Mouse (Mus musculus) limb, embryonic 12.5 days (tissue): ENCODE results near the gene Ddx24. TPM values are rescaled to one million over a fixed set of nuclear protein-coding genes. Genes with fewer than 3 reads are reported as not detected.
A peak's percentile ranks its signal among the peaks of the same experiment; 100 is the strongest.
"Not testable (repeated sequence)": the region's sequence is repeated elsewhere in the genome, so short reads cannot be mapped to it uniquely, and the experiment has no call there.

ENCODE experiments used
- ATAC-seq: fragments of 200-750 bp; cut with Nextera tagmentation; 2 replicates; pipeline ENCODE4 v1.8.0; 2017; ENCODE audit warnings: low read depth, moderate TSS enrichment; ENCODE audit not compliant: insufficient number of reproducible peaks, insufficient read depth, low FRiP score, low TSS enrichment
- H3K27ac ChIP-seq: fragments of 300-500 bp; sonication (generic); 2 replicates; pipeline ENCODE4 v1.5.1; 2016; ENCODE audit warnings: mild to moderate bottlenecking, moderate library complexity
- H3K27me3 ChIP-seq: fragments of 300-500 bp; sonication (generic); 2 replicates; pipeline ENCODE4 v1.6.1; 2016; ENCODE audit warnings: mild to moderate bottlenecking, moderate library complexity
- H3K36me3 ChIP-seq: fragments of 300-500 bp; sonication (generic); 2 replicates; pipeline ENCODE4 v1.6.1; 2016; ENCODE audit warnings: mild to moderate bottlenecking, moderate library complexity
- H3K4me1 ChIP-seq: fragments of 300-500 bp; sonication (generic); replicated peaks from 2 replicates; pipeline ENCODE4 v1.6.1; 2016
- H3K4me2 ChIP-seq: fragments of 300-500 bp; sonication (generic); 2 replicates; pipeline ENCODE4 v1.6.1; 2016; ENCODE audit warnings: mild to moderate bottlenecking, moderate library complexity
- H3K4me3 ChIP-seq: fragments of 300-500 bp; sonication (generic); replicated peaks from 2 replicates; pipeline ENCODE4 v1.5.1; 2016; ENCODE audit warnings: mild to moderate bottlenecking
- H3K9ac ChIP-seq: fragments of 300-500 bp; sonication (generic); replicated peaks from 2 replicates; pipeline ENCODE4 v1.6.1; 2016; ENCODE audit warnings: mild to moderate bottlenecking, moderate library complexity
- H3K9me3 ChIP-seq: fragments of 300-500 bp; sonication (generic); 2 replicates; pipeline ENCODE4 v1.6.1; 2016; ENCODE audit warnings: mild to moderate bottlenecking, moderate library complexity
- WGBS: fragments of 180-500 bp; shearing (Covaris S2); methylation state at CpG from one replicate; pipeline ENCODE4 v1.1.7; 2016; 5-methylcytosine and 5-hydroxymethylcytosine counted together
- polyA plus RNA-seq: library from polyadenylated mRNA; unstranded; fragments of >200 nt; fragmentation: Nextera tagmentation; extraction: Ambion mirVana; gene quantifications from 2 replicates; pipeline ENCODE4 v1.2.1, GENCODE M21; 2016

The Ddx24 gene
- 94.7 and 114 TPM in 2 replicates for polyA plus RNA-seq

DNA sequence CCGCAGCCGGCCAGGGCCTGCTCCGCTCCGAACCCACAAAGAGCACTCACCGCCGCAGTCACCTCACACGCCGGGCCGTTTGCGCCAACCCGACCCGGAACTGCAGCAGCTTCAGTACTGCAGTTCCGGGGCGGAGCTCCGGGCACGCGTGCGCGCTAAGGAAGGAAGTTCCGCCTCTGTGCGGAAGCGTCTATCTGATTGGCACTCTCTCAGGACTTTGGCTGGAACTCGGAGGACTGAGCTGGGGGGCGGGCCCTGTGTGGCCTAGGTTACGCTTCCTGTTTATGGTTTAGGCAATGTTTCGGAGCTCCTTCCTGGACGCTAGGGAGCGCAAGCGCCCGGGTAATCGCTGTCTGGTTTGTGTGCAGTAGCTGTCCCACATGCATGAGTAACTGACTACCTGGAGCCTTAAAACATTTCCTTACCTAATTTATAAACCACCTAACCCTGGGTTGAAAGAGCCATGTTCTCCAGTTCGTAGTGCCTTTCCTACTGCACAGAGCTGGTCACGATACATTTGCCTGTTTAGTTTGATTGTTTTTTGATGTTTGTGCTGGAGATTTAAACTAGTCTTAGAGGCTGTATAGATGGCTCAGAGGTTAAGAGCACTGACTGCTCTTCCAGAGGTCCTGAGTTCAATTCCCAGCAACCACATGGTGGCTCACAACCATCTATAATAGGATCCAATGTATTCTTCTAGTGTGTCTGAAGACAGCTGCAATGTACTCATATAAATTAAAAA is at the start of gene Ddx24:
Ddx24 (minus strand) TSS at position 102 of the 742 bp plus-strand sequence.
- peaks cover 28% of the 10 kb centered on the region for H3K4me1 ChIP-seq
- WGBS: 2% methylated on average over 33 of the region's 33 CpGs

DNA sequence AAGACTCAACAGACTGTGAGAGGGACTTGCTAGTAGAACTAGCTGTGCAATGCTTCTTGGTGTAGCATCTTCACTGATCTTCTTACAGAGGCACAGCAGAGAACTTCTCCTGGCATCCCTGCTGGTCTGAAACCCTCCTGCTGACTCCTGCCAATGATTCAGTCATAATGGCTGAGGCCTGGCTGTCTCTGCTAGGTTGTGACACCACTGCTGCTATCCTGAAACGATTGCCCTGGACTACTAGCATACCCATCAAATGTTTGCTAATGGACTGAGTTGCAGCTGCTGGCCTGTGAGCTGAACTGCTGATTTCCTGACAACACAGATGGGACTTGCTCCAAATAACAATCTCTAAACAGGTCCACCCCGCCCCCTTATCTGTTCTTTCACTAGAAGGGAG is 48.9 kb upstream of the Ddx24 start:
- no peak overlapping the region for H3K4me2 ChIP-seq
- no peak for ATAC-seq
- WGBS: 39% methylated on average over 2 of the region's 2 CpGs
- no peaks in the 10 kb centered on the region for H3K36me3 ChIP-seq
- no peak overlapping the region for H3K9ac ChIP-seq
- no peaks in the 10 kb centered on the region for H3K27me3 ChIP-seq
- no peaks in the 10 kb centered on the region for H3K9me3 ChIP-seq
- H3K27ac ChIP-seq: no peak overlapping the region
- H3K4me3 ChIP-seq: no peak overlapping the region
- no peaks in the 10 kb centered on the region for H3K4me1 ChIP-seq

More for the DNA sequence above, at the start of gene Ddx24:
- Histone ChIP-seq H3K4me2 (peak within 1 kb of the TSS; percentile 93), H3K9ac (peak within 1 kb of the TSS; percentile 85), H3K27ac (0 out of 2 replicates have a peak within 1 kb of the TSS, but pooled peaks have one; percentile 20), H3K27me3 (no peaks in the 10 kb centered on the region), H3K36me3 (peaks cover 20% of the 10 kb centered on the region), H3K4me3 (peak within 1 kb of the TSS; percentile 94), H3K9me3 (no peaks in the 10 kb centered on the region)
- peak; percentile 100 for ATAC-seq

DNA sequence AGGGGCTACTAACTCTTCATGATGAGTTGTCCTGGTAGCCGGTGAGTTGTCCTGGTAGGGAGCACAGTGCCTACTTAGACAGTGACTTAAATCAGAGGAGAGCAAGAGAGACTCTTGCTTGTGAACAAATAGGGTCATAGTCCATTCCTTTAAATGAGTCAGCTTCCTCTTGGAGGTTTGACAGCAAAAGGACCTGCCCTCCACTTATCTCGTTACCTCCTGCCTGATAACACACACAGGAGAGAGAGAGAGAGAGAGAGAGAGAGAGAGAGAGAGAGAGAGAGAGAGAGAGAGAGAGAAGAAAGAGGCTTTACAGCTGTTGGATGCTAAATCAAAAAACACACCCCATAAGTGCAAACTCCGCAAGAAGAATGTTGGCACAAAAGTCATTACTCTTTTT is 31.5 kb upstream of the Ddx24 start, which contains the start of gene Ifi27l2b:
Ifi27l2b (minus strand) TSS at position 84 of the 400 bp plus-strand sequence.
- H3K4me3 ChIP-seq: no peak within 1 kb of the TSS
- no peaks in the 10 kb centered on the region for H3K36me3 ChIP-seq
- WGBS: 76% methylated on average over 3 of the region's 3 CpGs
- no peaks in the 10 kb centered on the region for H3K9me3 ChIP-seq
- H3K9ac ChIP-seq: no peak within 1 kb of the TSS
- no peak within 1 kb of the TSS for H3K4me2 ChIP-seq
- no peaks in the 10 kb centered on the region for H3K27me3 ChIP-seq
- no peak within 1 kb of the TSS for H3K27ac ChIP-seq
- no peak for ATAC-seq
- H3K4me1 ChIP-seq: no peaks in the 10 kb centered on the region

DNA sequence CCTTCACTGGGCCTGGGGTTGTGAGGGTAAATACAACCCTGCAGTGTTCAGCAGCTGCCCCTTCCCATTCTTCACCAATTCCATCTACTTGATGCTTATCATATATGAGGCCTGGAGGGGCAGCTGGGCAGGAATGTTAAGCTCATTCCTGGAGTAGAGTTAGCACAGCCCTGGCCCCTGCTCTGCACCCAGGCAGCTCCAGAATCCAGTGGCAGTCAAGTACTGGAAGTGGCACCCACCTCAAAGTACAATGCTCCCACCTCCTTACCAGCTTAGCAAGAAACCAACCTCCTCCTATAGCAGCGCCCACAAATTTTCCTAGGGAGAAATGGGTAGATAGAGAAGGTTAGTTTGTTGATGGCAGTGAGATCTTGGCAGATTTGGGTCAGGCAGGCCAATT is 31.1 kb upstream of the Ddx24 start:
- not testable (repeated sequence) for H3K27ac ChIP-seq, ATAC-seq, H3K27me3 ChIP-seq, H3K4me1 ChIP-seq, H3K9me3 ChIP-seq, H3K9ac ChIP-seq, H3K4me2 ChIP-seq, H3K36me3 ChIP-seq, H3K4me3 ChIP-seq
- WGBS: no CpG with 5 or more reads among the region's 1 CpGs

DNA sequence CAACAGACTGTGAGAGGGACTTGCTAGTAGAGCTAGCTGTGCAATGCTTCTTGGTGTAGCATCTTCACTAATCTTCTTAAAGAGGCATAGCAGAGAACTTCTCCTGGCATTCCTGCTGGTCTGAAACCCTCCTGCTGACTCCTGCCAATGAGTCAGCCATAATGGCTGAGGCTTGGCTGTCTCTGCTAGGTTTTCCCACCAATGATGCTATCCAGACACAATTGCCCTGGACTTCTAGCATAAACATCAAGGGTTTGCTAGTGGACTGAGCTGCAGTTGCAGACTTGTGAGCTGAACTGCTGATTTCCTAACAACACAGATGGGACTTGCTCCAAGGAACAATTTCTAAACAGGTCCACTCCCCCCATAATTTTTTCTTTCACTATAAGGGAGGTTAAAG is 27.7 kb upstream of the Ddx24 start:
- no peak for ATAC-seq
- no peaks in the 10 kb centered on the region for H3K36me3 ChIP-seq
- no peak overlapping the region for H3K4me3 ChIP-seq
- no peaks in the 10 kb centered on the region for H3K9me3 ChIP-seq
- H3K4me2 ChIP-seq: no peak overlapping the region
- H3K9ac ChIP-seq: no peak overlapping the region
- no peaks in the 10 kb centered on the region for H3K27me3 ChIP-seq
- no peaks in the 10 kb centered on the region for H3K4me1 ChIP-seq
- H3K27ac ChIP-seq: no peak overlapping the region

DNA sequence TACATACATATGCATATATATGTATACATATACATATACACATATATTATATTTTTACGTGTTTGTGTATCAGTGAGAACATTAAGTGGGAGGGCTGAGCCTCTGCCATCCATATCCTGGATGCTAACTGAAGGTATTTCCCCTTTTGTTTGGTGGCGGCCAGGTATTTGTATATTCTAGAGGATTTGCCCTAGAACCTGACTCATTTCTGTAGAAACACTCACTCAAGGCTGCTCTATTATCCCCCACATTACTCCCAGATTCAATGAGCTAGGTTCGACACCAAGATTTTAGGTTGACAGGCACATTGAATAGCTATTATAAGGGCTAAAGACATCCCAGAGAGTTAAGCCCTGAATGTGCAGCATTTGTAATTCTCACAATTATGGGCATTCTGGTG is 19.4 kb upstream of the Ddx24 start:
- Histone ChIP-seq H3K9ac (no peak overlapping the region), H3K9me3 (no peaks in the 10 kb centered on the region), H3K27ac (no peak overlapping the region), H3K4me1 (no peaks in the 10 kb centered on the region), H3K27me3 (no peaks in the 10 kb centered on the region), H3K4me3 (no peak overlapping the region), H3K36me3 (no peaks in the 10 kb centered on the region), H3K4me2 (no peak overlapping the region)
- no peak for ATAC-seq
- 78% methylated on average over 3 of the region's 3 CpGs for WGBS

DNA sequence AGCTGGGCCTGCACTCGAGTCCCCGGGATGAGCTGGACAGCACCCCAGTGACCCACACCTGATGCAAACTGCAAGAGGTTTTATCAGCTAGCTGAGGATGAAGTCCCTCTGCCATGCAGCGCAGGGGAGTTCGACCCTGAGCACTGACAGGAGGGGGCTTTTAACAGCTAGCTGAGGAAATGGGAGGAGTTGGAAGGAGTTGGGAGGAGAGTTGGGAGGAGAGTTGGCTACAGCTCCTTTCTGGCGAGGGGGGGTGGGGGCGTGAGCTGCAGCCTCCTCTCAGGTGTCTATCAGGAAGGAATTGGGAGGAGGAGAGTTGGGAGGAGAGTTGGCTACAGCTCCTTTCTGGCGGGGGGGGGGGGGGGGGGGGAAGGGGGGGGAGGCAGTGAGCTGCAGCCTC is 18.6 kb upstream of the Ddx24 start:
- not testable (repeated sequence) for H3K4me2 ChIP-seq, H3K4me3 ChIP-seq, H3K9me3 ChIP-seq, ATAC-seq, H3K4me1 ChIP-seq, H3K9ac ChIP-seq, H3K27ac ChIP-seq, H3K36me3 ChIP-seq, H3K27me3 ChIP-seq
- WGBS: 31% methylated on average over 5 of the region's 7 CpGs

DNA sequence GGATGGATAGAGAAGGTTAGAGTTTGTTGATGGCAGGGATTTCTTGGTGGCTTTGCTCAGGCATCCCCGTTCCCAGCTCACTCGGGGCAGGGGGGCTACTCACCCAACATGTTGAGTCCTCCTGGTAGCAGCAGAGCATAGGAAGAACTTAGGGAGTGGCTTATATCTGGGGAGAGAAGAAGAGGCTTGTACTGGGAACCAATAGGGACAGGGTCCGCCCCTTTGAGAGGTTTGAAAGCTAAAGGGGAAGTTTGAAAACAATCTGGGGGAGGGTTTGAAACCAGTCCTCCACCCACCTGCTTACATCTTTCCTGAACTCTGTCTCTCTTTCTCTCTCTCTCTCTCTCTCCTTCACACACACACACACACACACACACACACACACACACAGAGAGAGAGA is 17.9 kb upstream of the Ddx24 start, which contains the start of gene Ifi27l2a:
Ifi27l2a (minus strand) TSS at position 157 of the 400 bp plus-strand sequence.
- H3K9ac ChIP-seq: no peak within 1 kb of the TSS
- 53% methylated on average over 3 of the region's 3 CpGs for WGBS
- H3K27ac ChIP-seq: no peak within 1 kb of the TSS
- H3K36me3 ChIP-seq: no peaks in the 10 kb centered on the region
- ATAC-seq: no peak
- no peak within 1 kb of the TSS for H3K4me3 ChIP-seq
- no peak within 1 kb of the TSS for H3K4me2 ChIP-seq
- no peaks in the 10 kb centered on the region for H3K27me3 ChIP-seq
- H3K9me3 ChIP-seq: no peaks in the 10 kb centered on the region
- H3K4me1 ChIP-seq: no peaks in the 10 kb centered on the region

DNA sequence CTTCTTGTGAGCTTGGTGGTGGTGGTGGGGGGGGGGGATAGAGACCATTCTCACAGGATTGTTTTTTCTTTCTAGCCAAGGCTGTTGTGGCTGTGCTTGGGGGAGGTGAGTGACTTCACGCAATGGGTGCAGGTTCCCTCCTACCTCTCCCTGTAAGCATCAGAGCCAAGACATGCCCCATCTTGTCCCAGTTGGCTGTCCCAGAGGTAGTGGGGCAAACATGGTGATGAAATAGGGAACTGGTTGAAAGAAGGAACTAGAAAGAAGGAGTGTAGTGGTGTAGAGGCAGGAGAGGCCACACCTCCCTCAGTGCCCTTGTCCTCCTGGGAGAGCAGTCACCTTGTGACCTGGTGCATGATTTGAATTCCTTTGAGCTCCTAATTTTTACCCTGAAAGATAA is 12.0 kb upstream of the Ddx24 start:
- Histone ChIP-seq H3K4me2 (no peak overlapping the region), H3K36me3 (no peaks in the 10 kb centered on the region), H3K9ac (no peak overlapping the region), H3K4me3 (no peak overlapping the region), H3K9me3 (no peaks in the 10 kb centered on the region), H3K27ac (no peak overlapping the region), H3K4me1 (no peaks in the 10 kb centered on the region), H3K27me3 (no peaks in the 10 kb centered on the region)
- WGBS: 79% methylated on average over 1 of the region's 1 CpGs
- no peak for ATAC-seq

DNA sequence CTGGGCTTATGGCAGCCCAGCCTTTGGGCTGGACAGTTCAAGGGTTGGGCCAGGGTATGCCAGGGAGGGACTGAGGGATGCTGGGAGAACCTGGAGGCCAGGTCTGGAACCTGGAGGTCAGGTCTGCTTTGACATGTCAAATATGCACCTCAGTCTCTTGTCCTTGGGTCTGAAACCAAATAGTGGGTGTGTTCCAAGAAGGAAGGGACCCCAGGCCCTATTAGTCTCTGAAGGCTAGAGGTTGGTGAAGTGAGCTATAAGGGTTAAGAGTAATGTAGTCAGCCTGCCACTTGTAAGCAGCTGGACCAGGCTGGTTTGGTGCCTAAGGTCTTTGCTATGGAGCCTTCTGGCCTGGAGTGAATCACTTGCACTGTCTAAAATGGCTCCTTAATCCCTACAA is 9.2 kb upstream of the Ddx24 start:
- Histone ChIP-seq H3K9ac (no peak overlapping the region), H3K4me3 (no peak overlapping the region), H3K36me3 (no peaks in the 10 kb centered on the region), H3K27ac (no peak overlapping the region), H3K4me2 (no peak overlapping the region), H3K9me3 (no peaks in the 10 kb centered on the region), H3K27me3 (no peaks in the 10 kb centered on the region), H3K4me1 (no peaks in the 10 kb centered on the region)
- ATAC-seq: no peak

DNA sequence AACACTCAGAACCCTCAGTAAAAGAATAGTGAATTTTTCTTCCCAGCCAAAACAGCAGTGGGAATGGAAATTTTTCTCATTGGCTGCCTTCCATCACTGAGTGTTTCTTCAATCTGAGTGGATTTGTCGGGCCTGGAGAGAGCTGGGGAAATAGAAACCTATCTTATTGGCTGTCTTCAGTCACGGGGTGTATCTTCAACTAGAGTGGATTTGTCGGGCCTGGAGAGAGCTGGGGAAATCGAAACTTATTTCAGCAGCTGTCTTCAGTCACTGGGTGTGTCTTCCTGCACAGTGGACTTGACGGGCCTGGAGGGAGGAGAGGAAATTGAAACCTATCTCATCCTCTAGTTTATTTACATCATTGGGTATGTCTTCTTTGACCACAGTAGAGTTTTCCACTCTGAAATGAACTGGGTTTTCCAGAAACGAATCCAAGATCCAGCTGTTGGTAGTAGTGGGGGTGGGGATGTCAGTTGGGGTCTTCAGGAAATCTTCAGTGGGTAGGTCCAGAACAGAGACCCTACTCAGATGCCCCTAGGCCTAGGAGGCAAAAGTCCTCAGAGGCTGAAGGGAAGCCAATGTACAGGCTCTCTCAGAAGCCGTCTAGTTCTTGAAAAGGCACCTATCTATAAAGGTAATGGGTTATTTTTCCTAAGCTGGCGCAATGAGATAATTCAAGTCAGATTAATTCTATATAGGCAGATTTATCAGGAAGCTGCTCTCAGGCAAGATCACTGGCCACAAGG is 8.5 kb upstream of the Ddx24 start, which contains the start of gene Ifi27:
Ifi27 (plus strand) TSS at position 226 of the 746 bp plus-strand sequence.
- Histone ChIP-seq H3K27me3 (no peaks in the 10 kb centered on the region), H3K4me3 (no peak within 1 kb of the TSS), H3K27ac (no peak within 1 kb of the TSS), H3K9ac (no peak within 1 kb of the TSS), H3K4me1 (no peaks in the 10 kb centered on the region), H3K9me3 (no peaks in the 10 kb centered on the region), H3K36me3 (no peaks in the 10 kb centered on the region), H3K4me2 (no peak within 1 kb of the TSS)
- ATAC-seq: no peak
- 76% methylated on average over 8 of the region's 8 CpGs for WGBS
